Mouse (Mus musculus) left cerebral cortex, postnatal 25 days (tissue): ENCODE results near the gene Pkd1l3. TPM values are rescaled to one million over a fixed set of nuclear protein-coding genes. Genes with fewer than 3 reads are reported as not detected.

ENCODE experiments used
- DNase-seq, 2 experiments: peaks; one replicate each; pipeline ENCODE4 v3.0.0; 2022; ENCODE audit warnings: low spot score in 2 of 2, mixed read lengths in 1 of 2
- intact Hi-C: fragments of 180-260 bp; cut with DNase I; formaldehyde crosslinking; loops from one replicate; pipeline ENCODE4 v1.15.1; 2025
- total RNA-seq, 2 experiments: library from RNA; stranded (reverse); gene quantifications; 2 replicates each; pipeline ENCODE4 v1.2.3; 2021

Pkd1l3 gene
- total RNA-seq = under 1 TPM; 0.44 to 0.94 TPM

- intact Hi-C loops = no loop called here
- peak in 1 of 2 experiments; percentile 58 for DNase-seq
These were observed at the start of gene Pkd1l3 for GRCm38 (mm10) chr8:109614243-109615210. Gene Pkd1l3, plus strand, starts transcription at chr8:109614517.

DNA sequence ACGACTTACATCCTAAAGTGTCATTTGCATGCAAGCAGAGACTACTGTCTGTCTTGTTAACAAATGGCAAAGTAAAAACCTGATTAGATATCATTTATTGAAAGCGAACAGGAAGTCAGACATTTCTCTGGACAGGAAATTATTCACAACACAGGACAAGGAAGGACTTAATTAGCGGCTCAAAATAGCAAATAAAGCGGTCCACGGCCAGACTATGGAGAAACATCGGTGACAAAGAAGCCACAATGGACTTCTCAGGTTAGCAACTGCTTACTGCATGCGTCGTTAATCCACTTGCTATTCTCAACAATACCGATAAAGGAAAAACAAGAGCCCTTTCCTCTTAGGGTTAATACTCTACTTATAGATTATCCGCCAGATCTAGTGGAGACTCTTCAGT is 49.6 kb upstream of the Pkd1l3 start:
- intact Hi-C loops = loop anchor here (1.0 to 5.0 kb wide), 3 partner anchors 44 to 1976 kb away; partner anchors contain the start of genes Ap1g1, Dhodh and Psmd7
- DNase-seq = no peak

DNA sequence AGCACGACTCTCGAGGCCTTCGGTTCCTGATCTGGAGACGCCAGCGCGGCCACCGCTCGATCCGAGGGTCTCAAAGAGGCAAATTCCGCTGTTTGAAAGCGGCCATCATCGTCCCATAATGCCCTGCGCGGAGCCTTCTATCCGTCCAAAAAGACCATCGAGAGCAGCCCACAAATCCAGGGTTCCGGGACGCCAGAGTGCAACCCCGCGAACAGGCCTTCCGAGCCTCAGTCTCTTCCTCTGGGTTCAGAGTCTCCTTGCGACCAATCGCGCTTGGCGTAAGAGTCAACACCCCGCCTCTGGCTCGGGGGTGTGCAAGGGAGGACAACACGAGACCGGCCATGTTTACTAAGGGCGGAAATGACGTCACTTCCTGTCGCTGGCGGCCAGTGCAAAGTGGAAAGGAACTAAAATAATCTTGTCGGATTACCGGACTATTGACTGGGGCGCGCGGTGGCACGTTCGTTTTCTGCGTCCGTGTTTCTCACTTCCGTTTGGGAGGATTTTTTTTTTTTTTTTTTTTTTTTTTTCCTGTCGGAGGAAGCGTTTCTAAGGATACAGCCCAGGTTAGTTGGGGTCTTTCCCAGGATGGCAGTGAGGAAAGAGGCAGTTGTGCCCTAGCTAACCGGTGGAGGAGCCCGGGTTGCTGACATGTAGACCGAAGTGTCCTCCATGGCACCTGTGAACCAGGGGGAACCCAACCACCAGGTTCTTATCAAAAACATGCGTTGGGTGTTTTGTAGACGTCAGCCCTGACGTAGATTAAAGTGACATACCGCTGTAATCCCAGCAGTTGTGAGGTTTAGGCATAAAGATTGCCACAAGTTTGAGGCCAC is 48.6 kb upstream of the Pkd1l3 start, which contains the start of the genes Dhx38 and Txnl4b:
TSS of gene Dhx38 (minus strand) at position 364 of the 836 bp plus-strand sequence.
TSS of gene Txnl4b (plus strand) at position 395 of the 836 bp plus-strand sequence.
- intact Hi-C loops = loop anchor here (1.0 to 5.0 kb wide), 3 partner anchors 43 to 1977 kb away; partner anchors contain the start of genes Ap1g1, Dhodh and Psmd7
- peak; percentile 98 to 100 for DNase-seq

DNA sequence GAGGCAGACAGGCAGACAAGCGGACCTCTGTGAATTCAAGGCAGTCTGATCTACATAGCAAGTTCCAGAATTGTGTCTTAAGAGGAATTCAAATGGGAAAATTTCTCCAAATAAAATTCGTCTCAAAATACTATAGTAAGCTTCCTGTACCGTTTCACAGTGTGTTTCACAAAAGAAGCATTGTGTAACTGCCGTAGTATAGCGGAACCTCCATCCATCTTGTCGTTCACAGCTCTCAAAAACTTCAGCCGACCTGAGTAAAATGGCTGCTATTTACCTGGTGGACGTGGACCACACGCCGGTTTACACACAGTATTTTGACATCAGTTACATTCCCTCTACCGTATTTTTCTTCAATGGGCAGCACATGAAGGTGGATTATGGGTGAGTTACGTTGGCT is 43.2 kb upstream of the Pkd1l3 start:
- intact Hi-C loops = no loop called here
- DNase-seq = no peak

DNA sequence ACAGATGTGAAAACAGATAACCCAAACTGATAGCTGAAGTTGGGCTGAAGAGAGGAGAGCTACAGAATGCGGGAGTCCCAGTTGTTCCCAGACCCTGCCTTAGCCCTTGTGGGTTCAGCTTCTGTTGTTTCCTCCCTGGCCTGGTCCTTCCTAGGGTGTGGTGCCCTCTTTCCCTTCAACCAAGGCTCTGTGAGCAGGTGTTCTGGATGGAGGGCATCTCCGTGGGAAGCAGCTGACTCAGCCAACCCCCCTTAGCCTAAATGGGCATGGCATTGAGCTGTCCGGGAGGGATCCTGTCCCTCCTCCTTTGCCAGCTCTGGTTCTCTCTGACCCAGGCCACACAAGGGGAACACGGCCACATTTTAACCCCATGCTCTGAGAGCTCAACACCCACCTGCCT is 38.0 kb upstream of the Pkd1l3 start:
- intact Hi-C loops = no loop called here
- DNase-seq = no peak

GRCm38 (mm10) chr8:109578900-109579301 is 35.4 kb upstream of the Pkd1l3 start, which contains the start of gene Hp:
Gene Hp, minus strand, starts transcription at chr8:109579172.
- intact Hi-C loops = no loop called here
- DNase-seq = no peak

- DNase-seq = no peak
- intact Hi-C loops = no loop called here
These were observed 30.0 kb upstream of the Pkd1l3 start for GRCm38 (mm10) chr8:109584293-109584692.

DNA sequence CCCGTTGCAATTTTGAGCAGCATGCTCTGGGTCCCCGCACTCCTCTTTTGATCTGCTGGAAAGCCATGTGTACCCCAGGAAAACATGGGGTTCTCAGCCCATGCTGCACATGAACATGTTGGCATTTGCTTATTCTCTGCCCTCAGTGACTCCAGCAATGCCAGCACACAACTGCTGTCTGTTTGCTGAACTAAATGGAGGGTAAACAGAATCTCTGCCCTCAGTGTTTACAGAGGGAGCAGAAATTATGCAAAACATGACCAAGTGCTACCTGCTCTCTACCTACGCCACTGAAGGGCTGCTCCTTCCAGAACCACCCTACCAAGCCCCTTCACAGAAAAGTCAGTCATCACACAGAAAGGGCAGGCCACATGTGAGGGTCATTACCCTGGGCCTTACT is 29.5 kb upstream of the Pkd1l3 start:
- DNase-seq = no peak
- intact Hi-C loops = no loop called here

DNA sequence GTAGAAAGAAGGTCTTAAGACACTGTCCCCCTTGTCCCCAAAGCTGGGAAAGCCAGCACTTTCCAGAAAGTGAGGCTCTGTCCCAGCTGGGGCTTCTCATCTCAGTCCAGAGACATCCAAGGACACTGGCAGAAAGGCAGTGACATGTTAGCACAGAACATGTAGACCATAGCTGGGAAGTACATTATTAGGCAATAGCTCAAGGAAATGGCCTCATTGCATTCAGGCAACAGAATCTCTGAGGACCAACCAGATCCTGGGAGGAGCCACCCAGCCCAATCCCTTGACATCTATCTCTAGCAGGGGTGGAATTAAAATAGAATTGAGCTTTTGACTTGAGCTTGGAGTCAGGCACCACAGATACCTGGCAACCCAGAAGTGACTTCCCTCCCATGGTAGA is 28.7 kb upstream of the Pkd1l3 start:
- DNase-seq = no peak
- intact Hi-C loops = no loop called here

DNA sequence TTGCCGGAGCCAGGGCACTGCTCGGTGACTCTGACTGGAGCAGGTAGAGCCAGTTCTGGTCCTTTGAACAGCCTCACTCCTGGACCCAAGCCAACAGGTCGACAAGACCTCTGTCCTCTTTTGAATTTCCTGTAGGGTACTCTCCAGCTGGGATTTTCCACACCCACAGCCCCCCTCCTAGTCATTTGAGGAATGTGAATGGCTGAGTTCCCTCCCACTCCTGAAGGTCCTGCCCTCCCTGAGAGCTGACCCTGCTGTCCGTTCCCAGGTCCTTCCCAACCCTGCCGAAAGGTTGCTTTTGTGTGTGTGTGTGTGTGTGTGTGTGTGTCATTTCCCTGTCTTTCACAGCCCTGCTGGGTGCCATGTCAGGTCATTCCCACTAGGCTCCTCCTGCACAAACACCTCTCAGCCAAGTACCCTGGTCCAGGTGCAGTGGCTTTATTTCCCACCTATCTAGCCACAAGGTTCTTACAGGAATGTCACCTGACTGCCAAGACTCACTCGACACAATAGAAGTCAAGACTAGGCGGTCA is 27.3 kb upstream of the Pkd1l3 start:
- intact Hi-C loops = no loop called here
- DNase-seq = no peak

DNA sequence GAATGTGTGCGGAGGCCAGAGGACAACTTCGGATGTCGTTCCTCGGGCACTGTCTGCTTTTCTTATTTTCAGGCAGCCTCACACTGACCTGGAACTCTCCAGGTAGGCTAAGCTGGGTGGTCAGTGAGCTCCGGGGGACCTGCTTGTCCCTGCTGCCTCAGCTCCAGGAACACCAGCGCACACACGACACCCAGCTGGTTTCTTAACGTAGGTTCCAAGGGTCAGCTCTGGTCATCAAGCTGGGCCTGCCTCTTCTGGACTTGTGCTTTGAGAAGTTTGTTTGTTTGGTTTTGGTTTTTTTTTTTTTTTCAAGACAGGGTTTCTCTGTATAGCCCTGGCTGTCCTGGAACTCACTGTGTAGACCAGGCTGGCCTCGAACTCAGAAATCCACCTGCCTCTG is 23.4 kb upstream of the Pkd1l3 start:
- intact Hi-C loops = no loop called here
- no peak for DNase-seq

DNA sequence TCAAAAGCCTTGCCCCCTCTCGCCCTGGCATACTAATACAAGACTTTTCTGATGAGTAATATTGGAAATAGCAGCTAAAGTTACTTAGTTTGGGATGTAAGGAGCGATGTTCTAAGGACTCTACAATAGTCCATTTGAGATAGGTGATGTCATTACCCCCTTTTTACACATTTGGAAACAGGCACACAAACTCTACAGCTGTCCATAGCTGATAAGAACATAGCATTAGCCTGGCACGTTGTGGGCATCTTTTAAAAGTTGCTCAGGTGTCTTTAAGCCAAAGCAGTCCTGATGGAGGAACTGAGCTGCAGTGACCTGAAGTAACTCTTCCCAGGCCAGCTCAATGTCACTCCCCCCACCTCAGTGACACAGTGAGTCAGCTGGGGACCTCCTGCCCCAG is 22.9 kb upstream of the Pkd1l3 start:
- no peak for DNase-seq

GRCm38 (mm10) chr8:109592164-109592563 is 22.2 kb upstream of the Pkd1l3 start:
- intact Hi-C loops = no loop called here
- DNase-seq = no peak

More for the DNA sequence above, 22.9 kb upstream of the Pkd1l3 start:
- intact Hi-C loops = no loop called here

DNA sequence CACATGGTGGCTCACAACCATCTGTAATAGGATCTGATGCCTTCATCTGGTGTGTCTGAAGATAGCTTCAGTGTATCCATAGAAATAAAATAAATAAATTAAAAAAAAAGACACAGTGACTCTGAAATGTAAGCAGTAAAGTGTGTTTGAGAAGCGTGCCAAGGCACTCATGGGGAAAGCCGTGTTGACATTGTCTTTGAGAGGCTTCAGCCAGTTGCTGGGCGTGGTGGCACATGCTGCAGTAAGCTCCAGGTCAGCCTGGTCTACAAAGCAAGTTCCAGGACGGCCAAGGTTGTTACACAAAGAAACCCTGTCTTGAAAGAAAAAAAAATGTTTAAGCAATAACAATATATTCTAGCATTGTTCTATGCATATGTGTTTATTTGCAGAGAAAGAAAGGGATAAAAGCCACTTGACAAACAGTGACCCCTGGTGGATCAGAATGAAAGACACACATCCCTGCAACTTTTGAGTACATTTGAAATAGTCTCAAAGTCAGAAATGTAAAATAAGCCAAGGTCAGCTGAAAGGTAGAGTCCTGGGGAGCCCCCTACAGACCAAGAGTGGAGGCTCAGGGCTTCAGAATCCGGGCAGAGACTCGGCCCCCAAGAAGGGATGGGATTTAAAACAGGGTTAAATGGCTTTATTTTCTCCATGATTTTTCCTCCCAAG is 21.1 kb upstream of the Pkd1l3 start:
- intact Hi-C loops = no loop called here

DNA sequence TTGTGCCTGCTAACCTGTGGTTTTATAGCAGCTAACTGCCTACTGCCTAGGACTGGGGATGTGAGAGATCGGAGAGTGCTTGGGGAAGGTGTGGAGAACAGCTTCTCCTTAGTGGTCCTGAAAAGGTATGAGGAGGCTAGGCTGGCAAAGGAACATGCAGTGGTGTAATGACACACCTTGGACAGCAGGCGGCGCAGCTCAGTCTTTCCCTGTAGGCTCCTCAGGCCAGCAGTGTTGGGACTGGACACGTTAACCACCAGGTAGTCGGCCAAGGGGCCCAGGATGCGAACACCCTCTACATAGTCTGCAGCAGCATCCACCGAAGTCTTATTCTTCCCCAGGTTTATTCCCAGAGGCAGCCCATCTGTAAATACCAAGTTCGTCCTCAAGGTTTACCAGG is 18.5 kb upstream of the Pkd1l3 start:
- intact Hi-C loops = no loop called here

More for the DNA sequence above, 21.1 kb upstream of the Pkd1l3 start:
- peak in 1 of 2 experiments; percentile 32 for DNase-seq

DNA sequence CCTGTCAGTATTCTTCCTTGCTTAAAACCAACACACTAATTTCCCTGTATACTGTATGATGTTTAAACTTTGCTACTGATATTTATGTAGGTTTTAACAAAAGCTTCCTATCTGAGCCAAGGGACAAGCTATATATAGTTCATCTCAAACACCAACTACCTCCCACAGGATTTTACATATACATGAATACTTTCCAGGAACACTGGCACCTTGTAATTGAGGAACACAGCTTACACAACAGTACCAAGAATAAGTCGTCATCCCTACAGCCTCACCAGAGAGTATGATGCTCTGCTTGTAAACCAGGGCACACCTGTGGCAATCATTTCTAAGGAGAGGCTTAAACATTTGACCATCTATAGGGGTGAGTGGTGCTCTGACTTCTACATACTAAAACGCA is 7.6 kb upstream of the Pkd1l3 start:
- peak in 1 of 2 experiments; percentile 30 for DNase-seq
- intact Hi-C loops = loop anchor here (5.0 kb wide), 2 partner anchors 86 to 101 kb away; partner anchors contain the start of genes Ist1 and Zfp821

More for the DNA sequence above, 18.5 kb upstream of the Pkd1l3 start:
- DNase-seq = peak; percentile 21 to 29

DNA sequence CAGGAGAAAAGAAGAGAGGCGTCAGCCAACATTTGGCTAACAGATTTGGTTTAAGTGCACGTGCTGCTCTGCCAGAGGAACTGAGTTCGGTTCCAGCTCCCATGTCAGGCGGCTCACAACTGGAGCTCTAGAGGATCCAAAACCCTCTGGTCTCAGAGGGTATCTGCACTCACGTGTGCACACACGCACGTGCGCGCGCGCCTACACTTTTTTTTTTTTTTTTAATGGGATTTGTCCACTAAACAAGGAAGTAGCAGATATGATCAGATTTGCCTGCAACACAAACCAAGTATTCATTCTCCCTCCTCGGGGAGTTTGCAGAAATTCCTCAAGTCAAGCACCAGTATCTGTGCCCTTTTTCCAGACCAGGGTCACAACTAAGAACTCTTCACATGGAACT is 6.7 kb upstream of the Pkd1l3 start:
- DNase-seq = peak in 1 of 2 experiments; percentile 9
- intact Hi-C loops = loop anchor here (2.0 to 5.0 kb wide), 3 partner anchors 43 to 100 kb away; partner anchors contain the start of genes Dhx38, Ist1, Txnl4b and Zfp821

DNA sequence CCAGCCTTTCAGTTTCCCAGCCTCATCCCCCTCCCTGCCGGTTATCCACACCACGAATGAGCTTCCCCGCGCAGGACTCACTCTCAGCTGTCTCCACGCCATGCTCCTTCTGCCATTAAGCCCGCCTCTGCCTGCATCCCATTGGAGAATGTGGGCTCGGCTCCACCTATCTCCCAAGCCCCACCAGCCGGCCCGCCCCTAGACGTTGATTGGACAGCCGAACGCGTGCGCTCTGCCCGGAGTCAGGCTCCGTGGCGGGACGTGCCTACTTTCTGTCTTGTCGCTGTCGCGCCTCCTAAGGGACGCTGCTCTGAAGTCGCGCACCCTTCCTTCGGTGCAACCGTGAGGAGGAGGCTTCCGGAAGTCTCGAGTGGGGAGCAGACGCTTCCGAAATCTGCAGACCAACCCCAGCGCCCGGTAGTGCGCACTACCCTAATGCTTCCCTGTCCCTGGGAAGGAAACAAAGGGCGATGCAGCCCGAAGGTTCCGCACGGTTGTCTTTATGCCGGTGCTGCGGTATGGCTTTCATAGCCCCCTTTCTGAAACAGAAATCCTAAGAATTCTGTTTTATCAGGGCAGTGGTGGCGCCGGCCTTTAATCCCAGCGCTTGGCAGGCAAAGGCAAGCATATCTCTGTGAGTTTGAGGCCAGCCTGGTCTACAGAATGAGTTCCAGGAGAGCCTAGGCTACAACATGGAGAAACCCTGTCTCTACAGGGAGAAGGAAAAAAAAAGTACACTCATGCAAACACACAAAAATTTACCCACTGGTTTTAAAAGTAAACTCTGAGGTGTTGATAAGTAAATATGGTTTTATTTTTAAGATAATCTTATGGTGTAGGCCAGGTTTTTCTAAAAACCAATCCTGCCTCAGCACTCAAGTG is 5.8 kb upstream of the Pkd1l3 start, which contains the start of gene Dhodh:
TSS of gene Dhodh (minus strand) at position 403 of the 882 bp plus-strand sequence.
- DNase-seq = peak; percentile 96 to 99
- intact Hi-C loops = loop anchor here (2.0 to 5.0 kb wide), 3 partner anchors 44 to 99 kb away; partner anchors contain the start of genes Dhx38, Ist1, Txnl4b and Zfp821
